Mouse (Mus musculus) cerebellum, adult 2 months (tissue): Measurements from ENCODE around the gene Eif5.

ENCODE experiments used
- CTCF ChIP-seq: fragments of 200-500 bp; IDR thresholded peaks from 2 replicates; pipeline ENCODE4 v1.5.1; 2011; ENCODE audit warnings: low read depth, mild to moderate bottlenecking, control low read depth, low read length, moderate library complexity, borderline replicate concordance; ENCODE audit not compliant: insufficient read depth
- POLR2A ChIP-seq: fragments of 200-500 bp; IDR thresholded peaks from 2 replicates; pipeline ENCODE4 v1.6.1; 2011; ENCODE audit warnings: low read length, control low read depth, borderline replicate concordance; ENCODE audit not compliant: insufficient read depth

- TF ChIP-seq CTCF, result no peak
- no peak for TF ChIP-seq POLR2A
Observed at GRCm38 (mm10) chr12:111583058-111583457, 45.2 kb downstream of the Eif5 start.
